Mouse (Mus musculus) spleen, adult 2 months (tissue): ENCODE measurements around the gene Rfx4.

Source experiments
- CTCF ChIP-seq: fragments of 200-500 bp; IDR thresholded peaks from 2 replicates; pipeline ENCODE4 v1.5.1; 2011; ENCODE audit warnings: mild to moderate bottlenecking, inconsistent platforms; ENCODE audit not compliant: insufficient read depth, insufficient read length, insufficient replicate concordance; ENCODE audit errors: extremely low read depth
- POLR2A ChIP-seq: fragments of 200-500 bp; IDR thresholded peaks from 2 replicates; pipeline ENCODE4 v1.6.1; 2011; ENCODE audit warnings: low read depth, low read length, inconsistent platforms

GRCm38 (mm10) chr10:84898144-84898979 is 142.5 kb downstream of the Rfx4 start:
- TF ChIP-seq POLR2A (no peak), CTCF (no peak)
